ENCODE assay signal across 8 mouse cellular contexts in genomic region chr14:46722031-46722430, GRCm38 (mm10). TPM values are rescaled to one million over a fixed set of nuclear protein-coding genes. Genes with fewer than 3 reads are reported as not detected.
A peak's percentile ranks its signal among the peaks of the same experiment; 100 is the strongest.
DNase-seq lines count a peak whose midpoint lies in the region; TF ChIP-seq lines count a peak whose summit lies in the region.

No protein-coding gene starts in this region.

- peak; percentile 67 for TF ChIP-seq CTCF in layer of hippocampus, adult 2 months (conservative IDR thresholded peaks at IDR 0.05)

- H3K4me3 ChIP-seq in layer of hippocampus, adult 2 months = no peak overlapping the region

- H3K27ac ChIP-seq in layer of hippocampus, adult 2 months = no peak overlapping the region

- DNase-seq in layer of hippocampus, adult 2 months (ENCODE audit: low spot score in 2 of 2) = no peak
- no peak for DNase-seq in layer of hippocampus, postnatal 36 days
- peak; percentile 75 for DNase-seq in ES-CJ7 (ENCODE audit: low read depth, low spot score)
- DNase-seq in embryo, embryonic 11 days = peak; percentile 69
- DNase-seq in kidney, postnatal 14 days = peak; percentile 48
- DNase-seq in retina, postnatal 1 day = peak; percentile 61
- no peak for DNase-seq in spleen, adult 18-20 months
- no peak for DNase-seq in adrenal gland, postnatal 4 days (ENCODE audit: low spot score in 2 of 2)

RNA-seq across cellular contexts. Expression of gene Cdkn3, which starts 38.3 kb away (rescaled TPM):
- under 1 TPM; 0.56 to 0.81 TPM for total RNA-seq in layer of hippocampus, adult 2 months (2021)
- total RNA-seq in layer of hippocampus, postnatal 36 days (2021) = not detected
- 10 to 100 TPM; 13.5 to 17.2 TPM for total RNA-seq in adrenal gland, postnatal 4 days (2021)

Comparison
In these comparisons a context has a peak if more than half of its experiments do, and no peak if none do; other contexts are left out.
1. DNase-seq: peak in ES-CJ7 (single experiment), embryo, embryonic 11 days (single experiment), kidney, postnatal 14 days (single experiment) and retina, postnatal 1 day (single experiment); none in layer of hippocampus, adult 2 months (0 of 2), layer of hippocampus, postnatal 36 days (0 of 2), spleen, adult 18-20 months (0 of 2) and adrenal gland, postnatal 4 days (0 of 2).
2. RNA of gene Cdkn3, which starts 38.3 kb away (total RNA-seq): 13.5 to 17.2 TPM in adrenal gland, postnatal 4 days; 0.56 to 0.81 TPM in layer of hippocampus, adult 2 months and not detected in layer of hippocampus, postnatal 36 days; every median in the first group is over 4 times any median in the second.